Mouse (Mus musculus): ENCODE data around the gene Cyp26c1. TPM values are rescaled to one million over a fixed set of nuclear protein-coding genes. Genes with fewer than 3 reads are reported as not detected.

Cyp26c1 gene
- polyA plus RNA-seq (2016; fragmentation: Nextera tagmentation; extraction: Ambion mirVana) = 0.20 and 0.31 TPM in 2 replicates

DNA sequence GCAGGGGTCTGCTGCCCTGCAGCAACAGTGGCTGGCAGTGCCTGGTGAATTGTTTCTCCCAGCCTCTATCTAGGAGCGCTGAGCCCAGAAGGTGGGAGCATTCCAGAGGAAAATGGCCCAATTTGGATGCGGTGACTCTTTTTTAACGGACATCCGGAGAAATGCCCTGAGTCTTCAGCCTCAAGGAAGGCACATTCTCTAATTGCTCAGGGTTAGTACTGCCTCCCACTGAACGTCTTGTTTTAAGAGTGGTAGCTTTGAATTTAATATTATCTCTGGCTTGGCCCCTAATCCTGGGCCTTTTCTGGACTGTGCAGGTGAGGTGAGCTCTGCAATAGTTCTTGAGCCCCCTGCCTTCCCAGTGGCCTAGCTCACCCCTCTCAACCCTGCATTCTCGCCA is at the start of gene Cyp26c1:
Gene Cyp26c1 (plus strand): TSS at position 301 of the 400 bp plus-strand sequence.
- no peak for DNase-seq (ENCODE audit: extremely low spot score, low spot score)
- no peaks in the 10 kb centered on the region for H3K9me3 ChIP-seq
- H3K27me3 ChIP-seq (ENCODE audit: poor library complexity, severe bottlenecking) = peaks cover 97% of the 10 kb centered on the region
- no peak within 1 kb of the TSS for H3K4me3 ChIP-seq
- no peak within 1 kb of the TSS for H3K27ac ChIP-seq
- H3K36me3 ChIP-seq (replicated peaks) = no peaks in the 10 kb centered on the region
- peaks cover 36% of the 10 kb centered on the region for H3K4me1 ChIP-seq
- 4% methylated on average over 6 of the region's 6 CpGs for WGBS

- 35% methylated on average over 2 of the region's 2 CpGs for WGBS
- H3K36me3 ChIP-seq (replicated peaks) = no peaks in the 10 kb centered on the region
- H3K4me3 ChIP-seq = no peak overlapping the region
- H3K27me3 ChIP-seq (ENCODE audit: poor library complexity, severe bottlenecking) = peaks cover 36% of the 10 kb centered on the region
- no peak for DNase-seq (ENCODE audit: extremely low spot score, low spot score)
- no peak overlapping the region for H3K27ac ChIP-seq
- H3K9me3 ChIP-seq = no peaks in the 10 kb centered on the region
- peaks cover 14% of the 10 kb centered on the region for H3K4me1 ChIP-seq
Observed at GRCm38 (mm10) chr19:37647994-37648393, 37.4 kb upstream of the Cyp26c1 start.

DNA sequence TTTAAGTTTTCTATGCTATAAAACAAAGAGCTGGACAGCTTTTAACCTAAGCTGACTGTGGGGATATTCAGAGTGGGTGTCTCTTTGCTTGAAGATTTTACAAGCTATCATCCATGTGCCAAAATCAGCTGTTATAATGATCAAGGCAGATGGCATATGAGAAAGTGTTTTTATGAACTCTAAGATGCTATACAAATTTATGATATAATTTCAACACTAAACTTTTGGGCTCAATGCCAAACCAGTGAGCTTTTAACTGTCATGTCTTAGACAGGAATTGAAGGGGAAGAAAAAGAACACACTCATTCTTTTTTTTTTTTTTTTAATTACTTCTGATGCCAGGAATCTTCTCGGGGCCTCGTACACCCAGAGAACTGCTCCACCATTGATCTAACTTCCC is 34.9 kb upstream of the Cyp26c1 start:
- 81% methylated on average over 2 of the region's 2 CpGs for WGBS
- Histone ChIP-seq H3K9me3 (no peaks in the 10 kb centered on the region), H3K27ac (no peak overlapping the region), H3K36me3 (replicated peaks) (no peaks in the 10 kb centered on the region), H3K4me1 (peaks cover 21% of the 10 kb centered on the region), H3K4me3 (no peak overlapping the region), H3K27me3 (ENCODE audit: poor library complexity, severe bottlenecking) (peaks cover 58% of the 10 kb centered on the region)
- DNase-seq (ENCODE audit: extremely low spot score, low spot score) = no peak

GRCm38 (mm10) chr19:37654012-37654411 is 31.4 kb upstream of the Cyp26c1 start:
- DNase-seq (ENCODE audit: extremely low spot score, low spot score) = no peak
- H3K9me3 ChIP-seq = no peaks in the 10 kb centered on the region
- H3K27ac ChIP-seq = no peak overlapping the region
- H3K27me3 ChIP-seq (ENCODE audit: poor library complexity, severe bottlenecking) = peaks cover 87% of the 10 kb centered on the region
- H3K4me1 ChIP-seq = peaks cover 47% of the 10 kb centered on the region
- 18% methylated on average over 5 of the region's 5 CpGs for whole genome bisulfite sequencing
- no peak overlapping the region for H3K4me3 ChIP-seq
- no peaks in the 10 kb centered on the region for H3K36me3 ChIP-seq (replicated peaks)

DNA sequence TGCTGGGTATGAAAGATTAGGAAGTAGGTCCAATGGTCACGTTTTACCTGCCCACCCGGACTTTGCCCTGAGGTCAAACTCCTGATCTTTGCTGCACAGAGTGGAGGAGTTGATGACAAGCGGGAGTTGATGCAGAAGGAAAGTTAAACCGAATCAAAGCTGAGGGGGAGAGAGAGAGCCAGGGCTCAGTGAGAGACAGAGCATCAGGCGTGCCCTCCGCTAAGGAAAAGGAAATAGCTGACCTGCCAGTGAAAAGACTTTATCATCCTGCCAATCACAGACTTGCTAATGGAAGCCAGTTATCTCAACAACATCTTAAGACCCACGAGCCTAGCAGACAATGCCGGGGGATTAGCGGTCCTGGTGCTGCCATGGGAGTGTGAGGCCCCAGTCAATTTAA is 28.9 kb upstream of the Cyp26c1 start:
- DNase-seq (ENCODE audit: extremely low spot score, low spot score) = peak; percentile 28
- Histone ChIP-seq H3K36me3 (replicated peaks) (no peaks in the 10 kb centered on the region), H3K4me3 (no peak overlapping the region), H3K9me3 (no peaks in the 10 kb centered on the region), H3K27ac (no peak overlapping the region), H3K4me1 (peaks cover 47% of the 10 kb centered on the region), H3K27me3 (ENCODE audit: poor library complexity, severe bottlenecking) (peaks cover 75% of the 10 kb centered on the region)
- WGBS = 1% methylated on average over 9 of the region's 9 CpGs

GRCm38 (mm10) chr19:37665256-37665655 is 20.1 kb upstream of the Cyp26c1 start:
- 73% methylated on average over 6 of the region's 6 CpGs for WGBS
- H3K27me3 ChIP-seq (ENCODE audit: poor library complexity, severe bottlenecking) = peaks cover 12% of the 10 kb centered on the region; the same call in 1 of the 2 replicates
- H3K4me3 ChIP-seq = no peak overlapping the region
- no peaks in the 10 kb centered on the region for H3K36me3 ChIP-seq (replicated peaks)
- H3K4me1 ChIP-seq = no peaks in the 10 kb centered on the region
- no peaks in the 10 kb centered on the region for H3K9me3 ChIP-seq
- H3K27ac ChIP-seq = no peak overlapping the region
- no peak for DNase-seq (ENCODE audit: extremely low spot score, low spot score)

DNA sequence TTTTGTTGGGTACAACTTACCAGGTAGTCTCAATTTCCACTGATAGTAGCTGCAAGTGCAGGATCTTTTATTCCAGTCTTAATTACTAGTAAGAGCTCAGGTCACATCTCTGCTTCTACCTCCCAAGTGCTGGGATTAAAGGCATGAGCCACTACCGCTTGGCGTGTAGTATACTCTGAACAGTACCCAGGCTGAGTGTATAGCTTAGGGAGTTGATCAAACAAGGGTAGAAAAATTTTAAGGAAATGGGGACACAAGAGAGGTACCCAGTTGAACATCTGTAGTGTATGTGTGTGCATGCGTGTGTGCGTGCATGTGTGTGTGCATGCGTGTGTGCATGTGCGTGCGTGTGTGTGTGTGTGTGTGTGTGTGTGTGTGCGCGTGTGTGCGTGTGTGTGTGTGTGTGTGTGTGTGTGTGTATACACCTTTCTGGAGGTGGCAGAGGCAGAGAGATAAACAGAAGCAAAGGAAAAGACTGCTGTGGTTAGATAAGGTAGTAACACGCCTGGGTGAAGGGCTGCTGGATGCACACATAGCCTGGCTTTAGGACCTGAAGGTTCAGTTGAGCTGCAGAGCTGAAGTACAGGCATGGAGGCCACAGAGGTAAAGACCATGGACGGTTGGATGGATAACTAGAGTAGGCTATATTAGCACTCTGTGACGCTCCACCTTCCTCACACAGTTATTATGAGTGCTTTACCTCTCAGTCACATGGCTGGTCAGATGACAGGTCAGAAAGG is 17.4 kb upstream of the Cyp26c1 start:
- 89% methylated on average over 13 of the region's 13 CpGs for WGBS
- Histone ChIP-seq H3K27ac (no peak overlapping the region), H3K27me3 (ENCODE audit: poor library complexity, severe bottlenecking) (peaks cover 22% of the 10 kb centered on the region; the same call in 1 of the 2 replicates), H3K4me3 (no peak overlapping the region), H3K9me3 (no peaks in the 10 kb centered on the region), H3K4me1 (peaks cover 14% of the 10 kb centered on the region), H3K36me3 (replicated peaks) (no peaks in the 10 kb centered on the region)
- DNase-seq (ENCODE audit: extremely low spot score, low spot score) = no peak

- no peak overlapping the region for H3K4me3 ChIP-seq
- no peak for DNase-seq (ENCODE audit: extremely low spot score, low spot score)
- no peaks in the 10 kb centered on the region for H3K36me3 ChIP-seq (replicated peaks)
- peaks cover 22% of the 10 kb centered on the region; the same call in 1 of the 2 replicates for H3K27me3 ChIP-seq (ENCODE audit: poor library complexity, severe bottlenecking)
- H3K27ac ChIP-seq = no peak overlapping the region
- H3K9me3 ChIP-seq = no peaks in the 10 kb centered on the region
- WGBS = 90% methylated on average over 5 of the region's 5 CpGs
- peaks cover 14% of the 10 kb centered on the region for H3K4me1 ChIP-seq
Observed at GRCm38 (mm10) chr19:37668657-37669056, 16.7 kb upstream of the Cyp26c1 start.

DNA sequence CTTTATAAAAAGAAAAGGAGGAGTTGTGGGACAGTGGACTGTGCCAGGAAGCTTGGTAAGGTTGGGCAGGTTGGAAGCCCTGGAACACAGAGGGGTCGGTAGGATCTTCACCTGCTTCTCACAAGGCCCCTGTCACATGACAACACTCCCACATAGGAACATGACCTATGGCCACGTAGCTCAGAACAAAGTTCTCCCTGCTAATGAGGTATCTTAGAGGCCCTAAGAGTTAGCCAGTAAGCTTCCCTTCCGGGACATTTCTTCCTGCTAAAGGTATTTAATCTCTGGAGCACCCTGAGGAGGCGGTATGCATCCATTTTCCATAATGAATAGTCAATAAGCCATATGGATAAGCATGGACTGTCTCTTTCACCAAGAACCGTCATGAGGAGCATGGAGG is 15.9 kb upstream of the Cyp26c1 start:
- peaks cover 14% of the 10 kb centered on the region for H3K4me1 ChIP-seq
- peaks cover 27% of the 10 kb centered on the region for H3K27me3 ChIP-seq (ENCODE audit: poor library complexity, severe bottlenecking)
- no peak for DNase-seq (ENCODE audit: extremely low spot score, low spot score)
- 78% methylated on average over 5 of the region's 5 CpGs for WGBS
- no peaks in the 10 kb centered on the region for H3K36me3 ChIP-seq (replicated peaks)
- no peak overlapping the region for H3K27ac ChIP-seq
- no peak overlapping the region for H3K4me3 ChIP-seq
- no peaks in the 10 kb centered on the region for H3K9me3 ChIP-seq

DNA sequence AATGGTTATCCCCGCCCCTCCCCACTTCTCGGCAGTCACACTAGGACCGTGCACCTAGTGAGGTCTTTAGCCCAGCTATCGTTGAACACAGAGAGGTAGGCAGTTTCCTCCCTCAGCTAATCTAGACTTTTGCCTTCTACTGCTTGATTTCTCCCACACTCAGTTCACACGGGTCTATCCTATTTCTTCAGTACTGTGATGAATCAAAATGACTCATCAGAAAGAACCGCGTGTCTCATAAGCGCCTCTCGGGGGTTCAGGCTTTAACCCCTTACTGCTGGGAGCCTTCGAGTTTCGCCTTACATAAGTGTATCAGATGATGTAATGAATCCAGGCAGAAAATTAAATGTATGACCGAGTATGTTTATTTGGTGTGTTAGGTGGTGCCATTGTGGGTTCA is 12.0 kb upstream of the Cyp26c1 start:
- Histone ChIP-seq H3K27ac (no peak overlapping the region), H3K9me3 (no peaks in the 10 kb centered on the region), H3K4me3 (no peak overlapping the region), H3K27me3 (ENCODE audit: poor library complexity, severe bottlenecking) (peaks cover 53% of the 10 kb centered on the region), H3K36me3 (replicated peaks) (no peaks in the 10 kb centered on the region), H3K4me1 (peaks cover 29% of the 10 kb centered on the region)
- DNase-seq (ENCODE audit: extremely low spot score, low spot score) = no peak
- WGBS = 71% methylated on average over 12 of the region's 12 CpGs

DNA sequence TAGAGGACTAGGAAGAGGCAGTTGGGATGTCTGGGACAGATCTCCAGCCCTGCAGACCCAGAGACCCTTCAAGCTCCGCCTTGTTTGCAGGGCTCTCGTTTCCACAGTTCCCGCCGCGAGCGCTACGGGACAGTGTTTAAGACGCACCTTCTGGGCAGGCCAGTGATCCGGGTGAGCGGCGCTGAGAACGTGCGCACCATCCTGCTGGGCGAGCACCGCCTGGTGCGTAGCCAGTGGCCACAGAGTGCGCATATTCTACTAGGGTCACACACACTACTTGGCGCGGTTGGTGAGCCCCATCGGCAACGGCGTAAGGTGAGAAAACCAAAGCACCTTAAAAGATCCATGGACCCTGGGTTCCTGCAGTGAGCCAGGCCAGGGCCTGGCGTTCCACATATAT is 966 bp downstream of the Cyp26c1 start:
- H3K27ac ChIP-seq = no peak overlapping the region
- DNase-seq (ENCODE audit: extremely low spot score, low spot score) = no peak

GRCm38 (mm10) chr19:37686941-37687850 is 1.8 kb downstream of the Cyp26c1 start:
- Histone ChIP-seq H3K4me3 (peak overlapping the region; percentile 27), H3K27me3 (ENCODE audit: poor library complexity, severe bottlenecking) (peaks cover 100% of the 10 kb centered on the region), H3K4me1 (peaks cover 45% of the 10 kb centered on the region), H3K27ac (no peak overlapping the region), H3K36me3 (replicated peaks) (no peaks in the 10 kb centered on the region), H3K9me3 (no peaks in the 10 kb centered on the region)
- WGBS = 2% methylated on average over 62 of the region's 62 CpGs
- peak; percentile 49 for DNase-seq (ENCODE audit: extremely low spot score, low spot score)

More for the DNA sequence above, 966 bp downstream of the Cyp26c1 start:
- H3K4me1 ChIP-seq = peaks cover 44% of the 10 kb centered on the region
- no peaks in the 10 kb centered on the region for H3K9me3 ChIP-seq
- H3K36me3 ChIP-seq (replicated peaks) = no peaks in the 10 kb centered on the region
- peaks cover 100% of the 10 kb centered on the region for H3K27me3 ChIP-seq (ENCODE audit: poor library complexity, severe bottlenecking)
- WGBS = 2% methylated on average over 23 of the region's 23 CpGs
- no peak overlapping the region for H3K4me3 ChIP-seq

DNA sequence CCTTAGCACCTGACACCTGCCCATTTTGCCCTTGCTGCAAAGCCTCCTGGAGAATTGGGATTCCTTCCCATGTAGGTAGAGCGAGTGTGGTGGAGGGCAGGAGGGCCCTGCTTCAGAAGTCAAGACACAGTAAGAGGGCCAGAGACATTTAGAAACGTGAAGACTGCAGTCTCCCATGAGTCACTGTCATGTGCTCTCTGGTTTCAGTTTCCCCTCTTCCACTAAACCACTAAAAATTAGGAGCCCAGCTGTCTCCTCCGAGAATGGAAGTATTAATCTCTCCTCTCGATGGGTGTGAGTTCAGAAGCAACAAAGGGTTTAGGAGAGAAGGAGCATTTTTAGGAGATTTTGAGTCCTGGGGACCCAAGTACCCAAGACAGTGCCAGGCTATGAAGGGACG is 4.1 kb downstream of the Cyp26c1 start:
- Histone ChIP-seq H3K27ac (no peak overlapping the region), H3K9me3 (no peaks in the 10 kb centered on the region), H3K27me3 (ENCODE audit: poor library complexity, severe bottlenecking) (peaks cover 100% of the 10 kb centered on the region), H3K36me3 (replicated peaks) (no peaks in the 10 kb centered on the region), H3K4me3 (no peak overlapping the region), H3K4me1 (peaks cover 54% of the 10 kb centered on the region)
- whole genome bisulfite sequencing = 45% methylated on average over 5 of the region's 5 CpGs
- DNase-seq (ENCODE audit: extremely low spot score, low spot score) = no peak

All from forebrain, embryonic 10.5 days (tissue).